Comparison of ENCODE assay signal across 13 mouse cellular contexts in the genomic region with DNA sequence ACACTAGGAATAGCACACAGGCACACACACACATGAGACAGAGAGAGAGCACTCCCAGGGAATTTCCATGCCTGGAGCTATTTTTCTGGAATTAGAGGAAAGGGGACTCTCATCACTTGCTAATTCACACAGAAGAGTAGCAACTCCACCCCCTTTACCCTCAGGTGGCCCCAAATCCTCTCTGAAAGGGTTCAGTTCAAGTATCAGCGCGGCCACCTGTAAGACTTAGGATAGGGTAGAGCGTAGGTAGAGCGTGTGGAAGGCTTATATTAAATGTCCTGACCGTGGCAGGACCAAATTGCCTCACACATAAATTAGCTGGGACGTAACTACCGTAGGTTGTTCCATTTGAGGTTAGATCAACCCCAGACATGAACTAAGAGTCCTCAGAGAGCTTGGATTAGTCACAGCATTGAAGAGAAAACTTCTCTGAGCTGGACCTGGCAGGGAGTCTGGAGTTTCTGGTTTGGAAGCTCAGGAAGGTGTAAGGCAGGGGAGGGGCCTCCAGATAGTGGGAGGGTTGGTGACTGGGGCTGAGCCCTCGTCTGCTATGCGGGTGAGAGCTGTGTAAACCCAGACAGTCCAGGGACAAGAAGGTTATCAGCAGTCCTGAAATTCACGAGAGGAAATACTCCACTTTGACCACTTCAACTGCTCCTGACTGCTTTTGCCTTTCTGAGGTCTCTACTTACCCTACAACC. TPM values are rescaled to one million over a fixed set of nuclear protein-coding genes. Genes with fewer than 3 reads are reported as not detected.
A peak's percentile ranks its signal among the peaks of the same experiment; 100 is the strongest.
DNase-seq lines count a peak whose midpoint lies in the region; ATAC-seq and TF ChIP-seq lines count a peak whose summit lies in the region.
"Had no signal": no experiment of that assay in that cellular context is flagged by ENCODE, and none has a peak within 500 bp of the region (broad histone marks: within the 10 kb centered on the region; RNA-seq: fewer than 3 reads in every experiment).

No protein-coding gene starts in this region.

- no peak overlapping the region for H3K9ac ChIP-seq in hindbrain, postnatal 0 days (replicated peaks; ENCODE audit: low read length)
- no peak overlapping the region for H3K9ac ChIP-seq in hindbrain, embryonic 11.5 days (ENCODE audit: low read depth, low read length)
- 0 out of 2 replicates have a peak overlapping the region, but pooled peaks have one; percentile 10 for H3K9ac ChIP-seq in liver, embryonic 13.5 days
- H3K9ac ChIP-seq: kidney, embryonic 15.5 days had no signal

- no peaks in the 10 kb centered on the region for H3K9me3 ChIP-seq in hindbrain, postnatal 0 days (ENCODE audit: low read length)
- no peaks in the 10 kb centered on the region for H3K9me3 ChIP-seq in hindbrain, embryonic 11.5 days (ENCODE audit: control insufficient read depth, low read length)
- H3K9me3 ChIP-seq in liver, embryonic 13.5 days (replicated peaks) = no peaks in the 10 kb centered on the region
- H3K9me3 ChIP-seq: G1E; kidney, embryonic 15.5 days had no signal

- H3K4me3 ChIP-seq in hindbrain, postnatal 0 days (ENCODE audit: low read length) = no peak overlapping the region
- H3K4me3 ChIP-seq in hindbrain, embryonic 11.5 days (ENCODE audit: low read depth, low read length) = no peak overlapping the region
- H3K4me3 ChIP-seq in liver, embryonic 13.5 days (replicated peaks) = no peak overlapping the region
- H3K4me3 ChIP-seq: heart, adult 2 months; kidney, embryonic 15.5 days had no signal

- H3K36me3 ChIP-seq in hindbrain, postnatal 0 days (ENCODE audit: insufficient read depth, low read length) = peaks cover 40% of the 10 kb centered on the region
- H3K36me3 ChIP-seq in hindbrain, embryonic 11.5 days (ENCODE audit: control insufficient read depth, insufficient read depth, low read length) = 0 out of 2 replicates have a peak, but pooled peaks cover 8% of the 10 kb centered on the region
- peaks cover 34% of the 10 kb centered on the region for H3K36me3 ChIP-seq in liver, embryonic 13.5 days

- no peaks in the 10 kb centered on the region for H3K27me3 ChIP-seq in hindbrain, postnatal 0 days (ENCODE audit: insufficient read depth, low read length)
- H3K27me3 ChIP-seq in hindbrain, embryonic 11.5 days (ENCODE audit: control insufficient read depth, insufficient read depth, low read length) = no peaks in the 10 kb centered on the region
- H3K27me3 ChIP-seq in liver, embryonic 13.5 days = no peaks in the 10 kb centered on the region
- H3K27me3 ChIP-seq: kidney, embryonic 15.5 days had no signal

- ATAC-seq in hindbrain, postnatal 0 days = peak; percentile 39; the same call in 1 of the 2 replicates
- no peak for ATAC-seq in hindbrain, embryonic 11.5 days (ENCODE audit: low FRiP score)
- peak; percentile 63; the same call in 1 of the 2 replicates for ATAC-seq in liver, embryonic 13.5 days (ENCODE audit: low read depth)

- WGBS in hindbrain, postnatal 0 days = 45% methylated on average over 10 of the region's 10 CpGs
- WGBS in hindbrain, embryonic 11.5 days = 42% methylated on average over 10 of the region's 10 CpGs
- 41% methylated on average over 10 of the region's 10 CpGs for WGBS in liver, embryonic 13.5 days (ENCODE audit: insufficient replicate concordance)

- DNase-seq in hindbrain, postnatal 0 days (ENCODE audit: low spot score) = no peak
- no peak for DNase-seq in hindbrain, embryonic 11.5 days (ENCODE audit: low spot score)
- DNase-seq in ZHBTc4 (ENCODE audit: low read depth, low spot score) = peak; percentile 57
- DNase-seq in liver, embryonic 13.5 days = no peak
- DNase-seq in lung, postnatal 4 days = peak; percentile 59 to 80
- no peak for DNase-seq in cerebellum, postnatal 25 days
- no peak for DNase-seq in left cerebral cortex, adult 18-20 months (ENCODE audit: low spot score in 2 of 2)
- DNase-seq: adrenal gland, postnatal 14 days; heart, adult 2 months; retina, postnatal 1 day had no signal

- H3K27ac ChIP-seq in hindbrain, postnatal 0 days = no peak overlapping the region
- no peak overlapping the region for H3K27ac ChIP-seq in hindbrain, embryonic 11.5 days (ENCODE audit: low read depth, low read length)
- no peak overlapping the region for H3K27ac ChIP-seq in liver, embryonic 13.5 days
- H3K27ac ChIP-seq: heart, adult 2 months; kidney, embryonic 15.5 days had no signal

- H3K4me2 ChIP-seq in hindbrain, postnatal 0 days (ENCODE audit: low read depth, low read length) = no peak overlapping the region
- no peak overlapping the region for H3K4me2 ChIP-seq in hindbrain, embryonic 11.5 days (replicated peaks; ENCODE audit: low read depth, low read length)
- H3K4me2 ChIP-seq in liver, embryonic 13.5 days = 0 out of 2 replicates have a peak overlapping the region, but pooled peaks have one; percentile 19
- H3K4me2 ChIP-seq: kidney, embryonic 15.5 days had no signal

- no peak for TF ChIP-seq CTCF in hindbrain, postnatal 0 days (IDR thresholded peaks at IDR 0.05; ENCODE audit: low read depth)

- H3K4me1 ChIP-seq in hindbrain, postnatal 0 days (ENCODE audit: insufficient read depth, low read length) = no peaks in the 10 kb centered on the region
- no peaks in the 10 kb centered on the region for H3K4me1 ChIP-seq in hindbrain, embryonic 11.5 days (replicated peaks; ENCODE audit: control insufficient read depth, insufficient read depth, low read length)
- peaks cover 29% of the 10 kb centered on the region for H3K4me1 ChIP-seq in liver, embryonic 13.5 days (replicated peaks)
- H3K4me1 ChIP-seq: kidney, embryonic 15.5 days had no signal

RNA-seq across cellular contexts. Expression of a gene that starts 0.6 kb away (rescaled TPM):
- total RNA-seq in hindbrain, postnatal 0 days (2014; rRNA removed) = 0.89 and 2.4 TPM in 2 replicates
- 0.61 and 0.64 TPM in 2 replicates for polyA plus RNA-seq in hindbrain, postnatal 0 days (2015; fragmentation: Nextera tagmentation; extraction: Ambion mirVana)
- 0.45 and 0.59 TPM in 2 replicates for polyA plus RNA-seq in hindbrain, embryonic 11.5 days (2014; fragmentation: Nextera tagmentation; extraction: Ambion mirVana)
- 0.05 and 0.08 TPM in 2 replicates for polyA plus RNA-seq in liver, embryonic 13.5 days (2015; fragmentation: Nextera tagmentation; extraction: Ambion mirVana)
- 1 to 10 TPM; 6.8 to 7.0 TPM for total RNA-seq in left cerebral cortex, adult 18-20 months (2021)

RNA-seq across cellular contexts. Expression of a gene that starts 8.6 kb away (rescaled TPM):
- total RNA-seq in hindbrain, postnatal 0 days (2014; rRNA removed) = 33.1 and 41.9 TPM in 2 replicates
- 61.8 and 72.5 TPM in 2 replicates for polyA plus RNA-seq in hindbrain, postnatal 0 days (2015; fragmentation: Nextera tagmentation; extraction: Ambion mirVana)
- polyA plus RNA-seq in hindbrain, embryonic 11.5 days (2014; fragmentation: Nextera tagmentation; extraction: Ambion mirVana) = 49.0 and 52.8 TPM in 2 replicates
- polyA plus RNA-seq in liver, embryonic 13.5 days (2015; fragmentation: Nextera tagmentation; extraction: Ambion mirVana) = 16.6 and 19.8 TPM in 2 replicates
- total RNA-seq in left cerebral cortex, adult 18-20 months (2021) = 10 to 100 TPM; 27.3 to 31.7 TPM

RNA-seq across cellular contexts. Expression of a gene that starts 20.7 kb away (rescaled TPM):
- 514 and 732 TPM in 2 replicates for total RNA-seq in hindbrain, postnatal 0 days (2014; rRNA removed)
- polyA plus RNA-seq in hindbrain, postnatal 0 days (2015; fragmentation: Nextera tagmentation; extraction: Ambion mirVana) = 543 and 625 TPM in 2 replicates
- 11.8 and 12.3 TPM in 2 replicates for polyA plus RNA-seq in hindbrain, embryonic 11.5 days (2014; fragmentation: Nextera tagmentation; extraction: Ambion mirVana)
- polyA plus RNA-seq in liver, embryonic 13.5 days (2015; fragmentation: Nextera tagmentation; extraction: Ambion mirVana) = 16.1 and 17.1 TPM in 2 replicates
- total RNA-seq in left cerebral cortex, adult 18-20 months (2021) = 100 to 1,000 TPM; 745 to 825 TPM

RNA-seq across cellular contexts. Expression of a gene that starts 25.0 kb away (rescaled TPM):
- total RNA-seq in hindbrain, postnatal 0 days (2014; rRNA removed) = not detected in 2 replicates
- not detected in 2 replicates for polyA plus RNA-seq in hindbrain, postnatal 0 days (2015; fragmentation: Nextera tagmentation; extraction: Ambion mirVana)
- polyA plus RNA-seq in hindbrain, embryonic 11.5 days (2014; fragmentation: Nextera tagmentation; extraction: Ambion mirVana) = not detected in 2 replicates
- polyA plus RNA-seq in liver, embryonic 13.5 days (2015; fragmentation: Nextera tagmentation; extraction: Ambion mirVana) = not detected in 2 replicates
- total RNA-seq in left cerebral cortex, adult 18-20 months (2021) = not detected
- total RNA-seq: adrenal gland, postnatal 14 days; G1E; heart, adult 2 months; megakaryocyte progenitor cell, adult 5-6 weeks had no signal
- polyA plus RNA-seq: G1E; kidney, embryonic 15.5 days had no signal

RNA-seq across cellular contexts. Expression of a gene that starts 29.3 kb away (rescaled TPM):
- not detected in 2 replicates for total RNA-seq in hindbrain, postnatal 0 days (2014; rRNA removed)
- not detected in 2 replicates for polyA plus RNA-seq in hindbrain, postnatal 0 days (2015; fragmentation: Nextera tagmentation; extraction: Ambion mirVana)
- not detected in 2 replicates for polyA plus RNA-seq in hindbrain, embryonic 11.5 days (2014; fragmentation: Nextera tagmentation; extraction: Ambion mirVana)
- not detected in 2 replicates for polyA plus RNA-seq in liver, embryonic 13.5 days (2015; fragmentation: Nextera tagmentation; extraction: Ambion mirVana)
- not detected for total RNA-seq in left cerebral cortex, adult 18-20 months (2021)
- total RNA-seq: adrenal gland, postnatal 14 days; G1E; heart, adult 2 months; megakaryocyte progenitor cell, adult 5-6 weeks had no signal
- polyA plus RNA-seq: G1E; heart, adult 2 months; kidney, embryonic 15.5 days had no signal

Comparison
In these comparisons a context has a peak if more than half of its experiments do, and no peak if none do; other contexts are left out.
1. RNA of a gene that starts 20.7 kb away (polyA plus RNA-seq): 543 to 625 TPM in hindbrain, postnatal 0 days; 16.1 to 17.1 TPM in liver, embryonic 13.5 days and 11.8 to 12.3 TPM in hindbrain, embryonic 11.5 days; every median in the first group is over 10 times any median in the second.
2. DNase-seq: peak in ZHBTc4 (single experiment) and lung, postnatal 4 days (2 of 2); none in hindbrain, postnatal 0 days (single experiment), hindbrain, embryonic 11.5 days (single experiment), liver, embryonic 13.5 days (single experiment), cerebellum, postnatal 25 days (0 of 2) and left cerebral cortex, adult 18-20 months (0 of 2).